Mouse (Mus musculus): ENCODE results near the gene Ntrk3. TPM values are rescaled to one million over a fixed set of nuclear protein-coding genes. Genes with fewer than 3 reads are reported as not detected.
A peak's percentile ranks its signal among the peaks of the same experiment; 100 is the strongest.

Gene Ntrk3
- polyA plus RNA-seq, 1 experiment from 2014 or later: 31.3 TPM

- no peak overlapping the region for H3K27ac ChIP-seq (replicated peaks)
- ATAC-seq (replicated peaks): no peak
- H3K4me1 ChIP-seq: no peaks in the 10 kb centered on the region
- no peaks in the 10 kb centered on the region for H3K36me3 ChIP-seq
- no peaks in the 10 kb centered on the region for H3K27me3 ChIP-seq
- no peaks in the 10 kb centered on the region for H3K9me3 ChIP-seq
- H3K4me3 ChIP-seq: no peak overlapping the region
- H3K9ac ChIP-seq (replicated peaks): no peak overlapping the region
- no peak overlapping the region for H3K4me2 ChIP-seq (replicated peaks)
Measured at GRCm38 (mm10) chr7:78398377-78398776, 339.4 kb downstream of the Ntrk3 start.

GRCm38 (mm10) chr7:78397215-78397614 is 340.6 kb downstream of the Ntrk3 start:
- no peak overlapping the region for H3K4me2 ChIP-seq (replicated peaks)
- no peak overlapping the region for H3K4me3 ChIP-seq
- no peak for ATAC-seq (replicated peaks)
- WGBS: 83% methylated on average over 4 of the region's 4 CpGs
- no peaks in the 10 kb centered on the region for H3K4me1 ChIP-seq
- no peaks in the 10 kb centered on the region for H3K27me3 ChIP-seq
- no peak overlapping the region for H3K27ac ChIP-seq (replicated peaks)
- H3K36me3 ChIP-seq: no peaks in the 10 kb centered on the region
- H3K9me3 ChIP-seq: no peaks in the 10 kb centered on the region
- H3K9ac ChIP-seq (replicated peaks): no peak overlapping the region

- no peak overlapping the region for H3K27ac ChIP-seq (replicated peaks)
- no peaks in the 10 kb centered on the region for H3K27me3 ChIP-seq
- no peak overlapping the region for H3K9ac ChIP-seq (replicated peaks)
- no peak overlapping the region for H3K4me3 ChIP-seq
- H3K9me3 ChIP-seq: no peaks in the 10 kb centered on the region
- no peak overlapping the region for H3K4me2 ChIP-seq (replicated peaks)
- no peaks in the 10 kb centered on the region for H3K4me1 ChIP-seq
- 73% methylated on average over 3 of the region's 3 CpGs for WGBS
- no peak for ATAC-seq (replicated peaks)
- H3K36me3 ChIP-seq: no peaks in the 10 kb centered on the region
Measured at GRCm38 (mm10) chr7:78390019-78390418, 347.8 kb downstream of the Ntrk3 start.

GRCm38 (mm10) chr7:78388101-78388500 is 349.7 kb downstream of the Ntrk3 start:
- Histone ChIP-seq H3K27ac (replicated peaks) (no peak overlapping the region), H3K9ac (replicated peaks) (no peak overlapping the region), H3K4me1 (no peaks in the 10 kb centered on the region), H3K27me3 (no peaks in the 10 kb centered on the region), H3K9me3 (no peaks in the 10 kb centered on the region), H3K4me2 (replicated peaks) (no peak overlapping the region), H3K36me3 (no peaks in the 10 kb centered on the region), H3K4me3 (no peak overlapping the region)
- WGBS: 87% methylated on average over 5 of the region's 5 CpGs
- no peak for ATAC-seq (replicated peaks)

GRCm38 (mm10) chr7:78385971-78386370 is 351.8 kb downstream of the Ntrk3 start:
- no peak overlapping the region for H3K4me2 ChIP-seq (replicated peaks)
- no peak for ATAC-seq (replicated peaks)
- no peak overlapping the region for H3K4me3 ChIP-seq
- WGBS: 58% methylated on average over 1 of the region's 1 CpGs
- no peaks in the 10 kb centered on the region for H3K9me3 ChIP-seq
- H3K27ac ChIP-seq (replicated peaks): no peak overlapping the region
- H3K27me3 ChIP-seq: no peaks in the 10 kb centered on the region
- H3K36me3 ChIP-seq: no peaks in the 10 kb centered on the region
- H3K9ac ChIP-seq (replicated peaks): no peak overlapping the region
- no peaks in the 10 kb centered on the region for H3K4me1 ChIP-seq

GRCm38 (mm10) chr7:78384111-78384510 is 353.7 kb downstream of the Ntrk3 start:
- Histone ChIP-seq H3K9me3 (no peaks in the 10 kb centered on the region), H3K27me3 (no peaks in the 10 kb centered on the region), H3K36me3 (no peaks in the 10 kb centered on the region), H3K4me2 (replicated peaks) (no peak overlapping the region), H3K4me1 (no peaks in the 10 kb centered on the region), H3K4me3 (no peak overlapping the region), H3K9ac (replicated peaks) (no peak overlapping the region), H3K27ac (replicated peaks) (no peak overlapping the region)
- no peak for ATAC-seq (replicated peaks)

- Histone ChIP-seq H3K9ac (replicated peaks) (no peak overlapping the region), H3K27ac (replicated peaks) (no peak overlapping the region), H3K4me3 (no peak overlapping the region), H3K4me2 (replicated peaks) (no peak overlapping the region), H3K36me3 (no peaks in the 10 kb centered on the region), H3K4me1 (no peaks in the 10 kb centered on the region), H3K9me3 (no peaks in the 10 kb centered on the region), H3K27me3 (no peaks in the 10 kb centered on the region)
- no peak for ATAC-seq (replicated peaks)
- 15% methylated on average over 1 of the region's 1 CpGs for WGBS
Measured at GRCm38 (mm10) chr7:78382126-78382525, 355.7 kb downstream of the Ntrk3 start.

GRCm38 (mm10) chr7:78379784-78380183 is 358.0 kb downstream of the Ntrk3 start:
- Histone ChIP-seq H3K27ac (replicated peaks) (no peak overlapping the region), H3K4me2 (replicated peaks) (no peak overlapping the region), H3K27me3 (no peaks in the 10 kb centered on the region), H3K36me3 (no peaks in the 10 kb centered on the region), H3K9me3 (no peaks in the 10 kb centered on the region), H3K9ac (replicated peaks) (no peak overlapping the region), H3K4me1 (no peaks in the 10 kb centered on the region), H3K4me3 (no peak overlapping the region)
- 82% methylated on average over 5 of the region's 5 CpGs for WGBS
- no peak for ATAC-seq (replicated peaks)

- Histone ChIP-seq H3K9me3 (no peaks in the 10 kb centered on the region), H3K4me3 (no peak overlapping the region), H3K4me2 (replicated peaks) (no peak overlapping the region), H3K36me3 (no peaks in the 10 kb centered on the region), H3K27ac (replicated peaks) (no peak overlapping the region), H3K4me1 (no peaks in the 10 kb centered on the region), H3K9ac (replicated peaks) (no peak overlapping the region), H3K27me3 (no peaks in the 10 kb centered on the region)
- 92% methylated on average over 2 of the region's 2 CpGs for WGBS
- no peak for ATAC-seq (replicated peaks)
Measured at GRCm38 (mm10) chr7:78378306-78378705, 359.5 kb downstream of the Ntrk3 start.

- Histone ChIP-seq H3K4me2 (replicated peaks) (no peak overlapping the region), H3K36me3 (no peaks in the 10 kb centered on the region), H3K27ac (replicated peaks) (no peak overlapping the region), H3K4me1 (no peaks in the 10 kb centered on the region), H3K9me3 (no peaks in the 10 kb centered on the region), H3K9ac (replicated peaks) (no peak overlapping the region), H3K4me3 (no peak overlapping the region), H3K27me3 (no peaks in the 10 kb centered on the region)
- ATAC-seq (replicated peaks): no peak
- WGBS: 70% methylated on average over 4 of the region's 4 CpGs
Measured at GRCm38 (mm10) chr7:78376875-78377274, 360.9 kb downstream of the Ntrk3 start.

- ATAC-seq (replicated peaks): 0 out of 2 replicates have a peak, but pooled peaks have one; percentile 43
- Histone ChIP-seq H3K27ac (replicated peaks) (no peak overlapping the region), H3K9me3 (no peaks in the 10 kb centered on the region), H3K4me1 (no peaks in the 10 kb centered on the region), H3K36me3 (no peaks in the 10 kb centered on the region), H3K9ac (replicated peaks) (no peak overlapping the region), H3K4me2 (replicated peaks) (no peak overlapping the region), H3K27me3 (no peaks in the 10 kb centered on the region), H3K4me3 (no peak overlapping the region)
- 78% methylated on average over 8 of the region's 8 CpGs for WGBS
Measured at GRCm38 (mm10) chr7:78361341-78362309, 376.2 kb downstream of the Ntrk3 start.

- 89% methylated on average over 5 of the region's 5 CpGs for WGBS
Measured at GRCm38 (mm10) chr7:78347464-78347863, 390.3 kb downstream of the Ntrk3 start.

GRCm38 (mm10) chr7:78333422-78333821 is 404.4 kb downstream of the Ntrk3 start:
- Histone ChIP-seq H3K9ac (replicated peaks) (no peak overlapping the region), H3K27me3 (no peaks in the 10 kb centered on the region), H3K9me3 (no peaks in the 10 kb centered on the region), H3K36me3 (no peaks in the 10 kb centered on the region), H3K4me3 (no peak overlapping the region), H3K27ac (replicated peaks) (no peak overlapping the region), H3K4me1 (no peaks in the 10 kb centered on the region), H3K4me2 (replicated peaks) (no peak overlapping the region)
- ATAC-seq (replicated peaks): no peak

More at GRCm38 (mm10) chr7:78347464-78347863, 390.3 kb downstream of the Ntrk3 start:
- H3K9ac ChIP-seq (replicated peaks): no peak overlapping the region
- H3K9me3 ChIP-seq: no peaks in the 10 kb centered on the region
- no peak overlapping the region for H3K4me2 ChIP-seq (replicated peaks)
- no peak for ATAC-seq (replicated peaks)
- H3K36me3 ChIP-seq: no peaks in the 10 kb centered on the region
- no peak overlapping the region for H3K4me3 ChIP-seq
- no peaks in the 10 kb centered on the region for H3K27me3 ChIP-seq
- no peak overlapping the region for H3K27ac ChIP-seq (replicated peaks)
- H3K4me1 ChIP-seq: no peaks in the 10 kb centered on the region

Measured in forebrain, embryonic 15.5 days (tissue).